Mouse (Mus musculus): ENCODE results near the gene Lrrc2.

DNA sequence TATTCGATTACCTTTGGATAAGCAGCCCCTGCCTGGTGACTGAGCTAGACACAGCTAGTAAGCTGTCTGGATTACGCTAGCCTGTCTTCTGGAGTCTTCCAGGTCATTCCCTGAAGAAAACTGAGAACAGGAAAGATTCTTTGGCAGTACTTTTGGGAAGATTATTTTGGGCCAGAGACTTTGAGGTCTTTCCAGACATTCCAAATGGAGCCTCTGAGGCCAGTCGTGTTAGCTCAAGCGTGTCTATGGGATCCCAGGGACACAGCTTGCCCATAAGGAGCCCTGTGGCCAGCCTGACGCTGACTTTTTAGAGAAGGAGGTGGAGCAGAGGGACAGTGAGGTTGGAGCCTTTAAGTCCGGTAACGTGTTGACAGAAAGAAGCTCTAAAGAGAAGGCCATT lies 15.4 kb upstream of the Lrrc2 start:
- TF ChIP-seq GATA1 (IDR thresholded peaks at IDR 0.05; ENCODE audit: borderline replicate concordance, low read length) (no peak), FLI1 (IDR thresholded peaks at IDR 0.05; ENCODE audit: low read length) (no peak)

Data from megakaryocyte, embryonic 14.5 days (primary cell).